ENCODE assay signal across 9 mouse cellular contexts in genomic region chr13:46043016-46043415, GRCm38 (mm10).
A peak's percentile ranks its signal among the peaks of the same experiment; 100 is the strongest.
DNase-seq lines count a peak whose midpoint lies in the region; ATAC-seq lines count a peak whose summit lies in the region.
"Had no signal": no experiment of that assay in that cellular context is flagged by ENCODE, and none has a peak within 500 bp of the region (broad histone marks: within the 10 kb centered on the region; RNA-seq: fewer than 3 reads in every experiment).

No protein-coding gene starts in this region.

- H3K9ac ChIP-seq in hindbrain, embryonic 16.5 days (ENCODE audit: low read depth, low read length): no peak overlapping the region
- H3K9ac ChIP-seq in hindbrain, embryonic 11.5 days (ENCODE audit: low read depth, low read length): no peak overlapping the region
- H3K9ac ChIP-seq: limb, embryonic 12.5 days had no signal

- no peaks in the 10 kb centered on the region for H3K9me3 ChIP-seq in hindbrain, embryonic 16.5 days (ENCODE audit: control insufficient read depth, low read length)
- H3K9me3 ChIP-seq in hindbrain, embryonic 11.5 days (ENCODE audit: control insufficient read depth, low read length): no peaks in the 10 kb centered on the region
- H3K9me3 ChIP-seq: limb, embryonic 12.5 days had no signal

- H3K4me3 ChIP-seq in hindbrain, embryonic 16.5 days (ENCODE audit: low read length): no peak overlapping the region
- H3K4me3 ChIP-seq in hindbrain, embryonic 11.5 days (ENCODE audit: low read depth, low read length): no peak overlapping the region
- H3K4me3 ChIP-seq: limb, embryonic 12.5 days had no signal

- peaks cover 3% of the 10 kb centered on the region; the same call in 1 of the 2 replicates for H3K4me1 ChIP-seq in hindbrain, embryonic 16.5 days (ENCODE audit: control insufficient read depth, insufficient read depth, low read depth, low read length)
- peaks cover 2% of the 10 kb centered on the region; the same call in 1 of the 2 replicates for H3K4me1 ChIP-seq in hindbrain, embryonic 11.5 days (replicated peaks; ENCODE audit: control insufficient read depth, insufficient read depth, low read length)

- intact Hi-C loops in left cerebral cortex, postnatal 25 days (cut with DNase I): loop anchor here (5.0 kb wide), 1 partner anchor 54 kb away; no protein-coding TSS in a partner anchor

- 0 out of 2 replicates have a peak, but pooled peaks have one; percentile 10 for ATAC-seq in hindbrain, embryonic 16.5 days
- no peak for ATAC-seq in hindbrain, embryonic 11.5 days (ENCODE audit: low FRiP score)
- peak; percentile 71 for ATAC-seq in CD4-positive, CD25-positive, alpha-beta regulatory T cell, adult 4 months
- ATAC-seq in granulocyte monocyte progenitor cell, adult 5-6 weeks (replicated peaks; ENCODE audit: poor library complexity, severe bottlenecking): peak; percentile 63

- H3K4me2 ChIP-seq in hindbrain, embryonic 16.5 days (ENCODE audit: low read length): 0 out of 2 replicates have a peak overlapping the region, but pooled peaks have one; percentile 6
- H3K4me2 ChIP-seq in hindbrain, embryonic 11.5 days (replicated peaks; ENCODE audit: low read depth, low read length): no peak overlapping the region
- H3K4me2 ChIP-seq: limb, embryonic 12.5 days had no signal

- no peaks in the 10 kb centered on the region for H3K27me3 ChIP-seq in hindbrain, embryonic 16.5 days (replicated peaks; ENCODE audit: control insufficient read depth, insufficient read depth, low read length)
- H3K27me3 ChIP-seq in hindbrain, embryonic 11.5 days (ENCODE audit: control insufficient read depth, insufficient read depth, low read length): no peaks in the 10 kb centered on the region
- H3K27me3 ChIP-seq: limb, embryonic 12.5 days had no signal

- no peaks in the 10 kb centered on the region for H3K36me3 ChIP-seq in hindbrain, embryonic 16.5 days (ENCODE audit: control insufficient read depth, insufficient read depth, low read length)
- H3K36me3 ChIP-seq in hindbrain, embryonic 11.5 days (ENCODE audit: control insufficient read depth, insufficient read depth, low read length): no peaks in the 10 kb centered on the region
- H3K36me3 ChIP-seq: limb, embryonic 12.5 days had no signal

- WGBS in hindbrain, embryonic 16.5 days: 49% methylated on average over 10 of the region's 10 CpGs
- 63% methylated on average over 10 of the region's 10 CpGs for WGBS in hindbrain, embryonic 11.5 days

- no peak for DNase-seq in hindbrain, embryonic 11.5 days (ENCODE audit: low spot score)
- DNase-seq in left cerebral cortex, postnatal 25 days (ENCODE audit: low spot score in 2 of 2): peak; percentile 68 to 84
- DNase-seq in spleen, adult 18-20 months: peak; percentile 62 to 77
- no peak for DNase-seq in cerebellum, postnatal 36 days
- DNase-seq in adrenal gland, postnatal 10 days: no peak

- H3K27ac ChIP-seq in hindbrain, embryonic 16.5 days (ENCODE audit: low read depth, low read length): no peak overlapping the region
- H3K27ac ChIP-seq in hindbrain, embryonic 11.5 days (ENCODE audit: low read depth, low read length): no peak overlapping the region
- H3K27ac ChIP-seq: limb, embryonic 12.5 days had no signal

Comparison
In these comparisons a context has a peak if more than half of its experiments do, and no peak if none do; other contexts are left out.
1. DNase-seq: peak in left cerebral cortex, postnatal 25 days (2 of 2) and spleen, adult 18-20 months (2 of 2); none in hindbrain, embryonic 11.5 days (single experiment), cerebellum, postnatal 36 days (0 of 2) and adrenal gland, postnatal 10 days (single experiment).